Mouse (Mus musculus): ENCODE results near the gene Amd1.

GRCm38 (mm10) chr10:40247166-40247716, 54.7 kb downstream of the Amd1 start:
- TF ChIP-seq POLR2A (IDR thresholded peaks at IDR 0.05; ENCODE audit: extremely low read depth, insufficient read depth, low read length) (no peak; the same call in 1 of the 2 replicates), CTCF (IDR thresholded peaks at IDR 0.05; ENCODE audit: extremely low read depth, insufficient read depth, low read length) (no peak)

All from cortical plate, adult 2 months (tissue).